Mouse (Mus musculus): ENCODE data around the gene Slc25a26. TPM values are rescaled to one million over a fixed set of nuclear protein-coding genes. Genes with fewer than 3 reads are reported as not detected.

Gene Slc25a26
- 9.2 and 10.6 TPM in 2 replicates for polyA plus RNA-seq (2012; rRNA removed)

DNA sequence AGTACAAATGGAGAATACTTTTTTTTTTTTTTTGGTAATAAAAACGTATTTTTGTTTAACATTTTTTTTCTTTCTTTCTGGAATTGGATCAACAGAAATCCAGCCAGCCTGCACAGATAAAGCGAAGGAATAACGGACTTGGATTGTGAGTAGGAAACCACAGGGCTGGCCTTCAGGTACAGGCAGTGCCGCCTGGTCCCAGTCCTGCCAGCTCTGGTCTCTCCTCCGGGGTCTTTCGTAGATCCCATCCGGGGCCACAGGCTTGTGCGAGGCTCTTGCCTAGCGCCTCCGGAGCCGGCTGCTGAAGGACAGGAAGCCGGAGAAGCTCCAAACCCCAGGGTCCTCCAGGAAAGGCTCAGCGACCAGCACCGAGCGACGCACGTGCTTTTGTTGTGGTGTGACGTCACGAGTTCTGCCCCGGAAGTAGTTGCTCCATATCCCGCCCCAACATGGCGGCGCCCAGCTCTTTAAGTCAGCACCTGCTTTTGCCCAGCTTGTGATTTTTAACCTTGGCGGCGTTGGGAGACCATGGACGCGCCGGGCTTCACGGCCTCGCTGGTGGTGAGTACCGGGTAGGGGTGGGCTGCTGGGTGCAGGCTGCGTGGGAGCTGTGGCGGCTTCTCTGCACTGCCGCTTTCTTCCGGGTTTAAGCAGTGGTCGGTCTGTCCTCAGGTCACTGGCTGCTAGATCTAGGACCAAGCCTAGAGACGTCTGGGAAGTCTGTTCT, at the start of gene Slc25a26:
Gene Slc25a26, plus strand, starts transcription at position 435 of the 727 bp plus-strand sequence.
- no peak for DNase-seq (ENCODE audit: low read depth)

DNA sequence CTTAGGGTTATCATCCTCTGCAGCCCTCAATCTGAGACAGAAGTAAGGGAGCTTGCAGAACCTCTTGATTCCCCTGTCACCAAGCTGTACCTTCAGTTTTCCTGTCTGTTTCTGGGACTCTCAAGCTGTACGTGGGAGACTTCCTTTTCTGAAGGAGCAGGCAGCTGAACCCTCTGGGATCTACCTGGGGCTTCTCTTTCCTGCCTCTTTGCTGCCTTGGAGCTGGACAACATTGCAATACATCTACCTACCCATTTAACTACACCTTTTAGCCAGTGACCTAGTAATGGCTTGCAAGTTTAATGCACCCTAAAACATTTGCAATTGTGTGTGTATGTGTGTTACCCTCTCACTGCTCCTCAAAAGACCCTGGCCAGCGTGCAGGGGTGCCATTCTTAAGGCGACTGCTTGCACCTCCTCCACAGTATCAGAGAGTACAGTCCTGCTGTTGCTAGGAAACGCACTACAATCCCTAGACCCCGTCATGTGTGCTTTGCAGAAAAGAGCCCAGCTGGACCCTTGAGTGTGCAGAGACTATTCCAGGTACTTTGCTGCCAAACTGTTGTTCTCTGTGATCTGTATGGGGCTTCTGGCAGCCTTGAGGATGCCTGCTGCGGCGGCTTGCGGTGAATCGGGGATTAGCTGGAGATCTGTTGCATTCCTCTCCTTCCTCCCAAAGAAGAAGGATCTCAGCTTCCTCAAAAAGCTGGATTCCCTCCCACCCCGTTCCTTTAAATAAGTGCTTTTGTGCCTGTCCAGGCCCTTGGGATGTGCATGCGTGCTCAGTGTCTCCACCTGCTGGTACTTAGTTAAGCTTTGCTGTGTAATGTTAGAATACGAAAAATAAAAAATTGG, 35.9 kb upstream of the Slc25a26 start:
- no peak for DNase-seq (ENCODE audit: low read depth)

DNA sequence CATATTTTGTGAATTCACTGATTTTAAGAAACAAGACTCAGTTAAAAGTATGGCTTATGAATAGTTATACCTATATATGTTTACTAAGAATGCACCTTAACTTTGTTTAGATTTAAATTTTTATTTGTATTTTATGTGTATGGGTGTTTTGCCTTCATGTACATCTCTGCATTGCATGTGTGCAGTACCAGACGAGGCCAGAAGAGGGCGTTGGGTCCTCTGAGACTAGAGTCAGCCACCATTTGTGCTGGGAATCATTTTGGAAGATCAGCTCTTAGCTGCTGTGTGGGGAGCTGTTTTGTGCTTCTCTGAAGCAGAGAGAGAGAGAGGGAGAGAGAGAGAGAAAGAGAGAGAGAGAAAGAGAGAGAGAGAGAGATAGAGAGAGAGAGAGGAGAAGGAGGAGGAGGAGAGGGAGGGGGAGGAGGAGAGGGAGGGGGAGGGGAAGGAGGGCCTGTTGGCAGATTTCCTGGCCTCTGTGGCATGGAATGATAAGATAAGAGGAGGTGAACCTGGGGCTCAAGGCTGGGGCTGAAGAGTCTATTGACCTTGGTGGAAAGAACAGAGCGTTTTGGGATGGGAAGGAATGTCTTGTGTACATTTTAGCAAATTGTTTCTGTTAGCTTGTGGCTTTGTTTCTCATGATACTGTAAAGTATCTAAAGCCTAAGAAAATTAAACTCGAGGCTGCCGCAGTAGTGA, 33.5 kb upstream of the Slc25a26 start:
- DNase-seq (ENCODE audit: low read depth) = no peak

DNA sequence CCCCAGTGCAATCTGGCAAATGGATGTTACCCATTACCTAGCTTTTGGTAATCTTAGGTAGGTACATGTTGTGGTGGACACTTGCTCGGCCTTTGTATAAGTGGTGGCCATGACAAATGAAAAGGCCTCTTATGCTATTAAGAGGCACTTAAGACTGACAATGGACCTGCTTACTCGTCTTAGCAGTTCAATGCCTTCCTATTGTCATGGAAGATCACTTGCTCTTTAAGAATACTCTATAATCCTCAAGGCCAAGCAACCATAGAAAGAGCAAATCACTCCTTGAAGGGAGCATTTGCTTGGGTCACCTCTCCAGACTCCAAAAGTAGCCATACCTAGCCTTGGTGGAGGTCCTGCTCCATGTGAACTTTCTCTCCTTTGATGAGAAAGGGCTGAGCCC, 7.4 kb upstream of the Slc25a26 start:
- DNase-seq (ENCODE audit: low read depth) = no peak

DNA sequence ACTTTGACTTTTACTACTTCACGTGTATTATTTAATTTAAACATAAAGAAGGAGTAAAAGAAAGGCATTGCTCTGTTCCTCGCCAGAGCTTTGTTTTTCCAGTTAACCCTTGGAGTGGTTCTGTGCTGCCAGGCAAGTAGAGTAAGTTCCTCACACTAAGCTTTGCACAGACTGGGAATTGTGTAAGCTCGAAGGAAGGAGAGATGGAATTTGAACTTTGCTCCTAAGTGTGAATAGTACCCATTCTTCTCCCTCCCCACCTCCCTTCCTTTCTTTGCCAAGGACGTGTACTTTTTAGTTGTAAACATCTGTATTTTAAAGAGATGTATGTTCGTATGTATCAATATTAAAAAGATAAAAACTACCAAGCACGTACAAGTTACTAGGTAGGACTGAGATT, 3.8 kb downstream of the Slc25a26 start:
- no peak for DNase-seq (ENCODE audit: low read depth)

DNA sequence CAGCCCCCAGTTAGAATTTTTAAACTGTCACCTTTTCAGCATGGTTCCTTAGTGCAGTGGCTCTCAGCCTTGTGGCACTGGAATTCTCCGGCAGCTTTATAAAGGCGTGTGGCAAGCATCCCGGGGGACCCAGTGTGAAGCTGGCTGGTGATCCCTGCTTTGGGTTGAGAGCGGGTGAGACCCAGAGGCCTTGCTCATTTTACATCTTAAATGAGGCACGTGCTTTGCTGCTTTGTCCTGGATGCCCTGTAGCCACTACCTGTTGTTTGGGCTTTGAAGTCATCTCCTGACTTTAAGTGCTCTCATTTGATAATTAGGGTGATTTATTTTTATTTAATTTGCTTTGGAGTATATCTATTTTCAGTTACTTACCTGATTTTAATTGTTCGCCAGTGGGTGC, 7.8 kb downstream of the Slc25a26 start:
- DNase-seq (ENCODE audit: low read depth) = no peak

DNA sequence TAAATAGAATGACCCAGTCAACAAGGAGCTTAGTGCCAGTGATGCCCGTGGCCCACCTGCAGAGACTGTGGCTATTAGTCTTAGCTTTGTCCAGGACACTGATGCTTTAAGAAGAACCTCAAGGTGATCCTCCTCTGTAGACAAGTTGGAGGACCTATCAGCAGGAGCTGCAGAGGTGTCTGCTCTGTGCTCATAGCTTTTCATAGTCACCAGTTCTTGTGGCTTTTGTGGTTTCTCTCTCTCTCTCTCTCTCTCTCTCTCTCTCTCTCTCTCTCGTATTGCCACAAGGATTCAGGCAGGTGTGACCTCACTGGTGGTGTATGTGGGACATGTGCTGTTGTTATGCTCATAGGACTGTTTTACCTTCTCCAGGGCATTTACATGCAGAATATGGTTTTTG, 8.7 kb downstream of the Slc25a26 start:
- DNase-seq (ENCODE audit: low read depth) = no peak

DNA sequence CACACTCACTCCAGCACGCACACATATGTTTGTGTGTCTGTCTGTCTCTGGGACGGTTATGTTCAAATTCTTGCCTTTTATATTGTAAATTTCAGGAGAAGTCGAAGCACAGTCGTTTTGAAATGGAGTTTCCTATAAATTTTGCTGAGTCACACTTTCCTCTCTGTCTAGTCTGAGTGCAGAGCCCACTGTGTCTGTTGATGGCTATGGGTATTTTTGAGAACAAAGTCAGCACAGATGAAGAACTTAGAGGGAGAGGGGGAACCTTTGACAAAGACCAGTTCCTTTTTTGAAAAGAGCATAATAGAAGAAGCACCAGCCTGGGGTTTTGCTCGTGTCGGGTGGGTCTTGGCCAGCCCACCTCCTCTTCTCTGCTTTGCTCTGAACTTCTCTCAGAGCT, 9.1 kb downstream of the Slc25a26 start:
- DNase-seq (ENCODE audit: low read depth) = no peak

DNA sequence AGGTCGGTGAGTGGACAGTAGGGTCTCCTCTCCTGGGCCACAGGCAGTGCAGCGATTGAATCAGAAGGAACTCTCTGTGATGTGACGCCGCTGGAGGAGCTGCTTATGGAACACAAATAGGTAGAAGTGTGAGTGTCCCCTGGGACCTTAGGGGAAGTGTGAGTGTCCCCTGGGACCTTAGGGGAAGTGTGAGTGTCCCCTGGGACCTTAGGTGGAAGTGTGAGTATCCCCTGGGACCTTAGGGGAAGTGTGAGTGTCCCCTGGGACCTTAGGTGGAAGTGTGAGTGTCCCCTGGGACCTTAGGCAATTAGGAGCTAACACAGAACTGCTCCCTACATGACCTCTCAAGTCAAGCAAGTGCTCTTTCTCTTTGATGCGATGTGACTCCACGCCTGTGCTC, 18.0 kb downstream of the Slc25a26 start:
- DNase-seq (ENCODE audit: low read depth) = no peak

DNA sequence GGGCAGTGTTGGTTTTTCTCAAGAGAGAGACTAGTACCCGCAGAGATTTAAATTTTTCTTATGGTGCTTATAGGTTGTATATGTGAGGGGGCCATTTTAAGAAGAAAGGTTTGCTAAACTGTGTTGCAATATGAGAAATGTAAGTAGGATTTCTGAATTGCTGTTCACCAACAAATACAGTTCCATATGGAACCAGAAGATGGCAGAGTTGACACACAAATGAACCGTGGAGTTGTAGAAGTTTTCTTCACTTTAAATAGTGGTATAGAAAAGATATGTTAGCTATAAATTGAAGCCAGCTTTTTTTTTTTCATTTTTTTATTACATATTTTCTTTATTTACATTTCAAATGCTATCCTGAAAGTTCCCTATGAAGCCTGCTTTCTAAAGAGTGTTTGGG, 24.2 kb downstream of the Slc25a26 start:
- no peak for DNase-seq (ENCODE audit: low read depth)

DNA sequence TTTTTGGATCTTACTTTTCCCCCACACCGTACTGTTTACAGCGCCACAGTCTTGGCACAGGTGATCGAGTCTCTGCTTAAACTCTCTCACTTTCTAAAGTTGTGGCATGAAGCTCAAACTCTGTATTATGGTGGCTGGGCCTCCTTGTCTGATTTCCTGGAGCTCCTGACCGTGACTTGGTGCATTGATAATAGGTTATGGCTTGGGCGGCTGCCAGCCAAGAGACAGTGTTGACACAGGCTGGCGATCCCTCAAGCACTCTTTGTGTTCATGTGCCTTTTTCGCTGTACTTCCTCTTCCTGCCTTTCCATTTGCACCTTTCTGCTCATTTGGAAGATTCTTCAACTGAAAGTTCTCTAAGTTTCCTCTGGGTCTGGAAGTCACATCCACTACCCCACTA, 30.6 kb downstream of the Slc25a26 start:
- no peak for DNase-seq (ENCODE audit: low read depth)

DNA sequence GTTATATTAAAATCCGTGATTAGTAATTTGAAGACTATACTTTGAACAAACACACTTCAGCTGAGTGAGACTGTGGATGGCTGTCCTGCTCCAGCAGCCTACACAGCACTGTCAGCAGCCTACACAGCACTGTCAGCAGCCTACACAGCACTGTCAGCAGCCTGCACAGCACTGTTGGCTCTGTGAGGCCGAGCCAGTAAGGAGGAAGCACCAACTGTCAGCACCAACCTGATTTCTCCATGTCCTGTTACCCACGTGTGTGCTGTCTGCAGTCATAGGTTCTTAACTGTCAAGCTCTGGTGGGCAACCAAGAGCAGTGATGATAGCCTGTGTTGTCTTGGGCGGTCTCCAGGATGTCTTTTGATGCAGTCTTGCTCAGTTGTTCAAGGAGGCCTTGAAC, 32.0 kb downstream of the Slc25a26 start:
- no peak for DNase-seq (ENCODE audit: low read depth)

DNA sequence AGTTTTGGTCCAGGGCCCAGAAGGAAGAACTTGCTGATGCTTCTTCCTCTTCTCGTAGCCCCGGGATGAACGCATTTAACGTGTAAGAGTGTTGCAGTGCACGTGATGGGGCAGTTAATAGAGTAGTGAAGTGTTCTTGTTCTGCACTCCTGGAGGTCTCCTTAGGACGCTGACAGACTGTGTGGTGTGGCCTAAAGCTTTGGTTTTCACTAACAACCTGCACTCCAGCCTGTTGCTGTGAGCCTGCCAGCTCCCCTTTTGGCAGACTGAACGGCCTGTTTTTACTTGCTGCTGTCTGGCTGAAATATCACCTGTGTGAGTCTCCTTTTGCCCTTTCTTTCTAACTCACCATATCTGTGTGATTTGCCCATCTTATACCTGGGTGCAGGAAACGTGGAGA, 36.3 kb downstream of the Slc25a26 start:
- DNase-seq (ENCODE audit: low read depth) = no peak

DNA sequence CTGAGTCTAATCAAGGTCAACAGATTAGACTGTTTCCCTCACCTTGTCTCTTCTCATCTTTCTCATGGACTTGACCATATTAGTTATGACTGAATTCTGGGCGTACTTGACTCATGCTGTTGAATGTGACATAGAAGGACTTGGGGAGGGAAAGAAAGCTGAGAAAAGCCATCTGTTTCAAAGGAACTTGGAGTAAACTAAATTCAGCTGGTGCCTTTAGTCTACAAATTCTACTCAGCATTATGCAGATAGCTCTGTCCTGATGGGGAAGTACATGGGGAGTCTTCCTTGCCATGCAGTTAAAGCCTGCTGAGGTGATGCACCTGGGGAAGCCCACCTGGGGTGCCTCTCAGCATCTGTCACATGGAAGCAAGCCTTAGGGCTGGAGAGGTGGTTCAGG, 37.5 kb downstream of the Slc25a26 start:
- no peak for DNase-seq (ENCODE audit: low read depth)

DNA sequence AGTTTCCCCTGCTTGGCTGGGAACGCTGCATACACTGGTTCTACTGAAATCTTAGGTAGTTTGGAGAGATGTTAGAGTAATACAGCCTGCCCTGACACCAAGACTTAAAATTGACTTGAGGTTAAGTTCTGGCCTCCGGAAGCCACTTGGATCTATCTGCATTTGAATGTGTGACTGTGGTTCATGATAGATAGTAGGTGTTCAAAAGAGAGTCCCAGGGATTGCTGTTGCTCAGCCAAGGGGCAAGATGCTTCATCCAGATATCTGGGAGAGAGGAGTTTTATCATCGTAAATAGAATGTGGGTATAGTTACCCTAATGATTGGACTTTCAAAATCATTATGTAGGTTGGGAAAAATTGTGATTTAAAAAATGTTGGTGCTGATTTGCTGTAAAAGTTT, 40.0 kb downstream of the Slc25a26 start:
- DNase-seq (ENCODE audit: low read depth) = no peak

DNA sequence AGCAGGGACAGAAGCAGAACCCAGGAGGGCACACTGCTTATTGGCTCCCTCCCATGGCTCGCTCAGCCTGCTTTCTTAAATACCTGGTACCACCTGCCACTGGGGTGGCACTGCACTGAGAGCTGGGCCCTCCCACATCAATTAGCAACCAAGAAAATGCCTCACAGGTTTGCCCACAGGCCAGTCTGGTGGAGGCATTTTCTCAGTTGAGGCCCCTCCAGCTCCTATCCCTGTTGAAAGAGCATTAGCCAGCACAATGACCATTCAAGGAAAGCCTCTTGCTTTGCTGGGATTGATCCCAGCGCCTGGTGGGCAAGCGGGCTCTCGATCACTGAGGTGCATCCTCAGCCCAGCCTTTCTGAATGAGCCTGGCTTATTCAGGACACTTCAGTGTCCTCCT, 40.5 kb downstream of the Slc25a26 start:
- DNase-seq (ENCODE audit: low read depth) = no peak

DNA sequence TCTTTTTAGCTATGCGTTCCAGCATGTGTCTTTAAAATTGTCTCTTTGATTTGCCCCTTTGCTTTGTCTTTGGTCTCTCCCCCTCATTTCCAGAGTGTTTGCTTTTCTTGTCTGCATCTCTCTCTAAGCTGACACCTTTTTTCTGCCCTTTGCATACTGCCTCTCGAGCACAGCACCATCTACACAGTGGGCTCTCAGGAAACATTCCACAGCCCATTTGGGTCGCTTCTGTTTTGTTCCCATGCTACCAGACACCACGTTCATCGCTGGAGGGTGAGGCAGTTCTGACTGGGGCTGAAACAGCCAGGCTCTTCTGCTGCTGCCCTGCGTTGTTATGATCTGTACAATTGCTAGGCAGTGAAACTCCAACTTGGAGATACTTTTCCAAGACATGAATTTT, 41.0 kb downstream of the Slc25a26 start:
- DNase-seq (ENCODE audit: low read depth) = no peak

DNA sequence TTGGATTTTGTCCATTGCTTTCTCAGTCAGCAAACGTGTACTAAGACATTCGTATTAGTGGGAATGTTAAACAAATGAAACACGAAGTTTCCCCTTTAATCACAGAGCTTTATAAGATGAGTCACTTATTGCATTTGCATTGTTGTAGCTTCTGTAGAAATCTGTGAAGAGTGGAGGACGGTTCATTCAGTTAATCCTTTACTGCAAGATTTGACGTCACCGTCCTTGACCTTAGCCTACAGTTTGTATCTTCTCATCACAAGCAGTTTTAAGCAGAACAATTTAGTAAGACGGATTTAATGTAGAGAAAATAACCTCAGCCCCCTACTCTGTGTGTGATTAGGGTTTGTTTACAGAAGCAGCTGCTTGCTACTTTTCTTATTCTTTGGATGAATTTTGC, 41.7 kb downstream of the Slc25a26 start:
- no peak for DNase-seq (ENCODE audit: low read depth)

DNA sequence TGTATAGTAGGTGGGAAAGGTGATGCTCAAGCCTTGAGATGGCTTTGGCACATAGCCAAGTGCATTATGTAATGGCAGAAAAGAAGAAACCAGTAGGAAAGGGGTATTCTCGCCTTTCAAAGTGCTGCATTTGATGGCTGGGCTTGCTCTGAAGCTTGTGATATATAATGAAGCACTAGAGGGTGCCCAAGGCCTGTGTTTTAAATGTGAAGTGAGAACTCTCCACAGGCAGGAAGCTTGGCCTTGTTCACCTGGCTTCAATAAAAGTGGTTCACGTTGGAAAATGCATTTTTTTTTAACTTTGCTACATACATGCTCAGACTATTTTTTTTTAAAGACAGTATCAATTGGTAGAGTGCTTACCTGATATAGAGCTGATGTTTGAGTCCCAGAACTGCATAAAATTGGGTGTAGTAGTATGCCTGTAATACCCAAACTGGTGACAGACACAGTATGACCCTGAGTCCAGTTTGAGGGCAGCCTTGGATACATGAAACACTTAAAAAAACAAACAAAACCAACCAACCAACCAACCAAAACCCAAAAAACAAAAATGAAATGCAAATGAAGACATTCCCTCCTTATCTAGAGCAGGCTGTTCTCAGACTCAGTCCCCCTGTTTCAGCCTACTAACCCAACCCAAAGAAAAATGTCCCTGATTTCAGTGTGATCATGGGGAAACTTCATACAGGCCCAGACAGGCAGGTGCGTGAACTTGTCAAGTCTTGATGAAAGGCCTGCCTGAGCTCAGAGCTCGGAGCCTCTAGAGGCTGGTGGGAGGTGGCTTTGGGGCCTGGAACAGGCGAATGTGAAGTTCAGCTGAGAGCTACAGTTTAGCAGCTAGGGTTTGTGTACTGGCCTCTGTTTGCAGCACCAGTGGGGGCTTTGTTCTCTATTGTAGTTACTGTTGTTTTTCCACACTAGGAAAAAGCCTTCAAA, 44.0 kb downstream of the Slc25a26 start:
- peak; percentile 87 for DNase-seq (ENCODE audit: low read depth)

DNA sequence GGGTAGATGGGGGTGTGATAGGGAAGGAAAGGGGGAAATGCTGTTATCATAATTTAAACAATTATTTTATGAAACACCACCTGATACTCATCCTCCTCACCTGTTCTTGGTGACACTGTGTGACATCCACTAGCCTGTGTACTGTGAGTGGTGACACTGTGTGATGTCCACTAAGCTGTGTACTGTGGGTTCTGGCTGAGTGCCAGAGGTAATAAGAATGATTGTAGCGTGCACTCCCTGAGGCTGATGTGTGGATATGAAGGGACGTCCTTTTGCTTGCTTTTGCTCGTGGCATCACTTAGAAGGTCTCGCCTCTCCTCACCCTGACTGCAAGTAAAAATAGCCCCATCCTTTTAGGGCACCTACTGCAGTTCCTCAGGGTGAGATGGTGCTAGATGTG, 47.1 kb downstream of the Slc25a26 start:
- DNase-seq (ENCODE audit: low read depth) = no peak

DNA sequence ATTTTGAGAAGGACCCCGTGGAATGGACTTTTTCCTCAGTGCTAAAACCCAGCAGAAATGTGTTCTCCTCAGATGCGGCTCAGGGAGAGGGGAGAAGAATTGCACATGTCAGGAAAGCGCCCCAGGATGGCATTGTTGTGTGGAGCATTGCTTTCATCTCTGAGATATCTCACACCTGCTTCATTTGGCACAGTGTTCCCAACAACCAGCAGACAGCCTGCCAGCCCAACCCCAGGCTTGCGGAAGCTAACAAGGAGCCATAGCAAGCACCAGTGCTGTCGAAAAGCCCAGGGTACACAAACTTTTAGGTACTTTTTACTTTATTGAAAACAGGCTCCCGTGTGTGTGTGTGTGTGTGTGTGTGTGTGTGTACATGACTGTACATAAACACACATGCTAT, 50.2 kb downstream of the Slc25a26 start:
- DNase-seq (ENCODE audit: low read depth) = no peak

DNA sequence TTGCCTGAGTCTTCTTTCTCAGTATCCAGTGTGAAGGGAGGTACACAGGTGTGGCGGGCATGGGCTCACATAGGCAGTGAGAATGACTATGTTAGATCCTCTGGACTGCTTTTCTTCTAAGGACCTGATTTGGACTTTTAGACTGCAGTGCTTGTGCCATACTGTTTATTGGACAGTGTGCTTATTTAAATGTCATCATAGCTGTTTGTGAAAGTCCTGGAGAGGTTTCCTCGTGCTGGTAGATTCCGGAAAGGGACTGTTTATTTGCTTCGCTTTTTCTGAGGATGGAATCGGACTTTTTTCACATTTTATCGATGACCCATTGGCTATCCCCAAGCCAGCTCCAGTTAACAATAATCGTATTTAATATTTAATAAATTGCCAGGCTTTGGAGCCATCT, 50.7 kb downstream of the Slc25a26 start:
- DNase-seq (ENCODE audit: low read depth) = no peak
